Mouse (Mus musculus) forebrain, embryonic 15.5 days (tissue): ENCODE data around the gene Auts2. TPM values are rescaled to one million over a fixed set of nuclear protein-coding genes. Genes with fewer than 3 reads are reported as not detected.

Experiments used
- ATAC-seq: fragments of 200-750 bp; cut with Nextera tagmentation; replicated peaks from 2 replicates; pipeline ENCODE4 v1.8.0; 2017; ENCODE audit warnings: mild to moderate bottlenecking, moderate TSS enrichment, moderate library complexity
- H3K27ac ChIP-seq: fragments of 300-500 bp; sonication (generic); replicated peaks from 2 replicates; pipeline ENCODE4 v1.5.1; 2015; ENCODE audit warnings: mild to moderate bottlenecking, inconsistent platforms
- H3K27me3 ChIP-seq: fragments of 300-500 bp; sonication (generic); 2 replicates; pipeline ENCODE4 v1.6.1; 2015; ENCODE audit warnings: inconsistent platforms
- H3K36me3 ChIP-seq: fragments of 300-500 bp; sonication (generic); 2 replicates; pipeline ENCODE4 v1.6.1; 2015; ENCODE audit warnings: mild to moderate bottlenecking, inconsistent platforms
- H3K4me1 ChIP-seq: fragments of 300-500 bp; sonication (generic); 2 replicates; pipeline ENCODE4 v1.6.1; 2015; ENCODE audit warnings: inconsistent platforms
- H3K4me2 ChIP-seq: fragments of 300-500 bp; sonication (generic); replicated peaks from 2 replicates; pipeline ENCODE4 v1.6.1; 2015; ENCODE audit warnings: mild to moderate bottlenecking, inconsistent platforms
- H3K4me3 ChIP-seq: fragments of 300-500 bp; sonication (generic); 2 replicates; pipeline ENCODE4 v1.5.1; 2015; ENCODE audit warnings: mild to moderate bottlenecking, inconsistent platforms
- H3K9ac ChIP-seq: fragments of 300-500 bp; sonication (generic); replicated peaks from 2 replicates; pipeline ENCODE4 v1.6.1; 2015; ENCODE audit warnings: mild to moderate bottlenecking, inconsistent platforms
- H3K9me3 ChIP-seq: fragments of 300-500 bp; sonication (generic); 2 replicates; pipeline ENCODE4 v1.6.1; 2016; ENCODE audit warnings: inconsistent platforms
- WGBS: fragments of 180-500 bp; shearing (Covaris S2); methylation state at CpG from one replicate; pipeline ENCODE4 v1.1.7; 2015; ENCODE audit warnings: mixed read lengths; 5-methylcytosine and 5-hydroxymethylcytosine counted together
- polyA plus RNA-seq: library from polyadenylated mRNA; unstranded; fragments of >200 nt; fragmentation: Nextera tagmentation; extraction: Ambion mirVana; gene quantifications from 2 replicates; pipeline ENCODE4 v1.2.1, GENCODE M21; 2015

Gene Auts2
- polyA plus RNA-seq, 1 experiment from 2014 or later, result 94.3 TPM

- Histone ChIP-seq H3K27me3 (no peaks in the 10 kb centered on the region), H3K4me1 (peaks cover 70% of the 10 kb centered on the region), H3K4me3 (no peak overlapping the region), H3K9ac (no peak overlapping the region), H3K27ac (no peak overlapping the region), H3K36me3 (no peaks in the 10 kb centered on the region), H3K9me3 (no peaks in the 10 kb centered on the region), H3K4me2 (no peak overlapping the region)
- 81% methylated on average over 4 of the region's 4 CpGs for WGBS
- no peak for ATAC-seq
Measured at GRCm38 (mm10) chr5:132537475-132537874, 5.7 kb downstream of the Auts2 start.

- Histone ChIP-seq H3K9ac (no peak overlapping the region), H3K27ac (no peak overlapping the region), H3K4me2 (no peak overlapping the region), H3K4me1 (peaks cover 89% of the 10 kb centered on the region), H3K4me3 (no peak overlapping the region), H3K9me3 (no peaks in the 10 kb centered on the region), H3K27me3 (no peaks in the 10 kb centered on the region), H3K36me3 (no peaks in the 10 kb centered on the region)
- WGBS, result 25% methylated on average over 3 of the region's 3 CpGs
- ATAC-seq, result no peak
Measured at GRCm38 (mm10) chr5:132526395-132526794, 16.7 kb downstream of the Auts2 start.

- Histone ChIP-seq H3K27me3 (no peaks in the 10 kb centered on the region), H3K36me3 (no peaks in the 10 kb centered on the region), H3K27ac (no peak overlapping the region), H3K4me2 (no peak overlapping the region), H3K4me1 (peaks cover 85% of the 10 kb centered on the region), H3K4me3 (no peak overlapping the region), H3K9me3 (no peaks in the 10 kb centered on the region), H3K9ac (no peak overlapping the region)
- ATAC-seq, result no peak
- WGBS, result 52% methylated on average over 12 of the region's 12 CpGs
Measured at GRCm38 (mm10) chr5:132521358-132521873, 21.7 kb downstream of the Auts2 start.

- H3K4me2 ChIP-seq, result no peak overlapping the region
- no peaks in the 10 kb centered on the region for H3K9me3 ChIP-seq
- no peaks in the 10 kb centered on the region for H3K27me3 ChIP-seq
- no peaks in the 10 kb centered on the region for H3K36me3 ChIP-seq
- peaks cover 73% of the 10 kb centered on the region for H3K4me1 ChIP-seq
- 20% methylated on average over 6 of the region's 6 CpGs for WGBS
- H3K9ac ChIP-seq, result no peak overlapping the region
- H3K27ac ChIP-seq, result no peak overlapping the region
- no peak overlapping the region for H3K4me3 ChIP-seq
- no peak for ATAC-seq
Measured at GRCm38 (mm10) chr5:132517879-132518278, 25.3 kb downstream of the Auts2 start.

GRCm38 (mm10) chr5:132514521-132514920 lies 28.6 kb downstream of the Auts2 start:
- Histone ChIP-seq H3K36me3 (no peaks in the 10 kb centered on the region), H3K4me3 (no peak overlapping the region), H3K4me2 (no peak overlapping the region), H3K9me3 (no peaks in the 10 kb centered on the region), H3K9ac (no peak overlapping the region), H3K4me1 (peaks cover 60% of the 10 kb centered on the region), H3K27ac (no peak overlapping the region), H3K27me3 (no peaks in the 10 kb centered on the region)
- WGBS, result 91% methylated on average over 6 of the region's 6 CpGs
- no peak for ATAC-seq

- 48% methylated on average over 7 of the region's 7 CpGs for WGBS
- Histone ChIP-seq H3K9me3 (no peaks in the 10 kb centered on the region), H3K27ac (no peak overlapping the region), H3K36me3 (no peaks in the 10 kb centered on the region), H3K4me2 (no peak overlapping the region), H3K9ac (no peak overlapping the region), H3K27me3 (no peaks in the 10 kb centered on the region), H3K4me1 (peaks cover 59% of the 10 kb centered on the region), H3K4me3 (no peak overlapping the region)
- ATAC-seq, result no peak
Measured at GRCm38 (mm10) chr5:132513206-132513605, 29.9 kb downstream of the Auts2 start.

- H3K27me3 ChIP-seq, result no peaks in the 10 kb centered on the region
- no peaks in the 10 kb centered on the region for H3K9me3 ChIP-seq
- H3K4me2 ChIP-seq, result peak overlapping the region; percentile 31
- H3K9ac ChIP-seq, result no peak overlapping the region
- H3K27ac ChIP-seq, result peak overlapping the region; percentile 12; the same call in 1 of the 2 replicates
- 2% methylated on average over 9 of the region's 9 CpGs for WGBS
- H3K4me1 ChIP-seq, result peaks cover 44% of the 10 kb centered on the region
- H3K36me3 ChIP-seq, result no peaks in the 10 kb centered on the region
- H3K4me3 ChIP-seq, result no peak overlapping the region; the same call in 1 of the 2 replicates
- ATAC-seq, result peak; percentile 68
Measured at GRCm38 (mm10) chr5:132509464-132509885, 33.7 kb downstream of the Auts2 start.

GRCm38 (mm10) chr5:132504893-132505292 lies 38.3 kb downstream of the Auts2 start:
- Histone ChIP-seq H3K4me1 (peaks cover 43% of the 10 kb centered on the region), H3K4me3 (no peak overlapping the region), H3K27me3 (no peaks in the 10 kb centered on the region), H3K9ac (no peak overlapping the region), H3K27ac (no peak overlapping the region), H3K9me3 (no peaks in the 10 kb centered on the region), H3K36me3 (no peaks in the 10 kb centered on the region), H3K4me2 (no peak overlapping the region)
- WGBS, result 88% methylated on average over 1 of the region's 1 CpGs
- no peak for ATAC-seq

GRCm38 (mm10) chr5:132503431-132503830 lies 39.7 kb downstream of the Auts2 start:
- ATAC-seq, result no peak
- peaks cover 31% of the 10 kb centered on the region for H3K4me1 ChIP-seq
- WGBS, result 95% methylated on average over 2 of the region's 2 CpGs

GRCm38 (mm10) chr5:132502036-132502435 lies 41.1 kb downstream of the Auts2 start:
- Histone ChIP-seq H3K4me3 (no peak overlapping the region), H3K4me1 (peaks cover 24% of the 10 kb centered on the region), H3K27me3 (no peaks in the 10 kb centered on the region), H3K4me2 (no peak overlapping the region), H3K36me3 (no peaks in the 10 kb centered on the region), H3K27ac (no peak overlapping the region), H3K9me3 (no peaks in the 10 kb centered on the region), H3K9ac (no peak overlapping the region)
- ATAC-seq, result no peak
- WGBS, result 16% methylated on average over 5 of the region's 5 CpGs

More at GRCm38 (mm10) chr5:132503431-132503830, 39.7 kb downstream of the Auts2 start:
- no peak overlapping the region for H3K4me2 ChIP-seq
- no peak overlapping the region for H3K27ac ChIP-seq
- H3K27me3 ChIP-seq, result no peaks in the 10 kb centered on the region
- H3K9me3 ChIP-seq, result no peaks in the 10 kb centered on the region
- H3K4me3 ChIP-seq, result no peak overlapping the region
- H3K9ac ChIP-seq, result no peak overlapping the region
- no peaks in the 10 kb centered on the region for H3K36me3 ChIP-seq

- 0% methylated on average over 3 of the region's 3 CpGs for WGBS
- Histone ChIP-seq H3K9ac (no peak overlapping the region), H3K4me2 (no peak overlapping the region), H3K4me3 (no peak overlapping the region), H3K36me3 (no peaks in the 10 kb centered on the region), H3K4me1 (peaks cover 24% of the 10 kb centered on the region), H3K27me3 (no peaks in the 10 kb centered on the region), H3K27ac (no peak overlapping the region), H3K9me3 (no peaks in the 10 kb centered on the region)
- ATAC-seq, result no peak
Measured at GRCm38 (mm10) chr5:132500817-132501231, 42.3 kb downstream of the Auts2 start.

- Histone ChIP-seq H3K9me3 (no peaks in the 10 kb centered on the region), H3K4me1 (peaks cover 24% of the 10 kb centered on the region), H3K9ac (no peak overlapping the region), H3K4me2 (no peak overlapping the region), H3K4me3 (no peak overlapping the region), H3K27ac (no peak overlapping the region), H3K27me3 (no peaks in the 10 kb centered on the region), H3K36me3 (no peaks in the 10 kb centered on the region)
- WGBS, result 71% methylated on average over 2 of the region's 2 CpGs
- ATAC-seq, result no peak
Measured at GRCm38 (mm10) chr5:132498896-132499295, 44.2 kb downstream of the Auts2 start.

- Histone ChIP-seq H3K36me3 (no peaks in the 10 kb centered on the region), H3K27ac (no peak overlapping the region), H3K9ac (no peak overlapping the region), H3K4me2 (no peak overlapping the region), H3K4me3 (no peak overlapping the region), H3K9me3 (no peaks in the 10 kb centered on the region), H3K27me3 (no peaks in the 10 kb centered on the region), H3K4me1 (peaks cover 24% of the 10 kb centered on the region)
- 81% methylated on average over 5 of the region's 5 CpGs for WGBS
- no peak for ATAC-seq
Measured at GRCm38 (mm10) chr5:132498045-132498444, 45.1 kb downstream of the Auts2 start.
